Mouse (Mus musculus) G1E (cell line): ENCODE measurements around the gene Adora2b. TPM values are rescaled to one million over a fixed set of nuclear protein-coding genes. Genes with fewer than 3 reads are reported as not detected.

ENCODE experiments used
- ATAC-seq: 2 replicates; pipeline ENCODE4 v1.8.0; 2016; ENCODE audit warnings: mild to moderate bottlenecking; ENCODE audit not compliant: insufficient number of reproducible peaks, poor library complexity, low FRiP score, severe bottlenecking; ENCODE audit errors: extremely low read depth
- DNase-seq: peaks from one replicate; pipeline ENCODE4 v3.0.0; 2012; ENCODE audit warnings: low spot score
- H3K27me3 ChIP-seq: 2 replicates; pipeline ENCODE4 v1.6.1; 2012; ENCODE audit warnings: mild to moderate bottlenecking, low read length, inconsistent platforms; ENCODE audit not compliant: insufficient read depth
- H3K36me3 ChIP-seq: replicated peaks from 2 replicates; pipeline ENCODE3; 2012; ENCODE audit warnings: mild to moderate bottlenecking, inconsistent platforms
- H3K4me1 ChIP-seq: 2 replicates; pipeline ENCODE4 v1.6.1; 2012; ENCODE audit warnings: low read depth, low read length, inconsistent platforms, mixed read lengths; ENCODE audit not compliant: insufficient read depth
- H3K4me3 ChIP-seq: 2 replicates; pipeline ENCODE4 v1.5.1; 2012; ENCODE audit warnings: low read depth, mild to moderate bottlenecking, inconsistent platforms, low read length, moderate library complexity, mixed read lengths
- H3K9me3 ChIP-seq: replicated peaks from 2 replicates; pipeline ENCODE4 v1.6.1; 2012; ENCODE audit warnings: inconsistent platforms
- CTCF ChIP-seq: IDR thresholded peaks from 2 replicates; pipeline ENCODE4 v1.5.1; 2012; ENCODE audit warnings: low read depth, low read length, inconsistent platforms, mixed read lengths
- GATA1 ChIP-seq: IDR thresholded peaks from 2 replicates; pipeline ENCODE4 v1.6.1; 2012; ENCODE audit warnings: borderline replicate concordance, low read length, inconsistent platforms, mixed read lengths
- GATA2 ChIP-seq: IDR thresholded peaks from 2 replicates; pipeline ENCODE4 v1.6.1; 2012; ENCODE audit warnings: low read depth, low read length, inconsistent platforms, borderline replicate concordance
- POLR2AphosphoS5 ChIP-seq: IDR thresholded peaks from 2 replicates; pipeline ENCODE4 v1.6.1; 2012; ENCODE audit warnings: low read depth, low read length, inconsistent platforms; ENCODE audit not compliant: insufficient replicate concordance
- TAL1 ChIP-seq: conservative IDR thresholded peaks from 2 replicates; pipeline ENCODE4 v1.6.1; 2012; ENCODE audit warnings: low read depth, low read length, inconsistent platforms, mixed read lengths
- polyA plus RNA-seq: library from polyadenylated mRNA; stranded (reverse); fragments of >175 nt; gene quantifications from 2 replicates; pipeline ENCODE4 v1.2.3, GENCODE M21; 2012
- total RNA-seq, 2 experiments: library from RNA; stranded (forward) in 1 of 2; stranded (reverse) in 1 of 2; fragments of 200-1000 nt in 1 of 2; fragments of >200 nt in 1 of 2; fragmentation: Nextera tagmentation in 1 of 2; gene quantifications; 2 replicates each; pipeline ENCODE4 v1.2.3; 2014 to 2017

The Adora2b gene
- total and polyA plus RNA-seq, 3 experiments, result 0.04 to 0.16 TPM; not detected in 1

- H3K36me3 ChIP-seq, result peaks cover 63% of the 10 kb centered on the region
- DNase-seq, result no peak
These were observed 36.2 kb downstream of the Adora2b start for GRCm38 (mm10) chr11:62285020-62285419.

GRCm38 (mm10) chr11:62287700-62288099, 38.9 kb downstream of the Adora2b start:
- ATAC-seq (no peak), DNase-seq (no peak)
- Histone ChIP-seq H3K4me1 (peaks cover 1% of the 10 kb centered on the region), H3K27me3 (no peaks in the 10 kb centered on the region), H3K36me3 (peaks cover 76% of the 10 kb centered on the region), H3K4me3 (no peak overlapping the region), H3K9me3 (no peaks in the 10 kb centered on the region)
- TF ChIP-seq CTCF (no peak), POLR2AphosphoS5 (no peak), TAL1 (no peak), GATA2 (no peak), GATA1 (no peak)

More at GRCm38 (mm10) chr11:62285020-62285419, 36.2 kb downstream of the Adora2b start:
- no peak for ATAC-seq
- Histone ChIP-seq H3K9me3 (no peaks in the 10 kb centered on the region), H3K4me3 (no peak overlapping the region), H3K27me3 (no peaks in the 10 kb centered on the region), H3K4me1 (peaks cover 17% of the 10 kb centered on the region)
- TF ChIP-seq GATA1, result no peak
- no peak for TF ChIP-seq POLR2AphosphoS5
- TF ChIP-seq CTCF, result no peak
- TF ChIP-seq GATA2, result no peak
- TF ChIP-seq TAL1, result no peak

GRCm38 (mm10) chr11:62294121-62294520, 45.3 kb downstream of the Adora2b start:
- TF ChIP-seq CTCF (no peak), GATA2 (no peak), POLR2AphosphoS5 (no peak), TAL1 (no peak), GATA1 (no peak)

GRCm38 (mm10) chr11:62298883-62299282, 50.1 kb downstream of the Adora2b start:
- H3K27me3 ChIP-seq, result no peaks in the 10 kb centered on the region
- peaks cover 62% of the 10 kb centered on the region for H3K36me3 ChIP-seq
- H3K4me1 ChIP-seq, result no peaks in the 10 kb centered on the region; the same call in 1 of the 2 replicates
- H3K4me3 ChIP-seq, result no peak overlapping the region
- TF ChIP-seq TAL1 (no peak), GATA1 (no peak), CTCF (no peak), POLR2AphosphoS5 (no peak), GATA2 (no peak)
- no peak for ATAC-seq
- no peaks in the 10 kb centered on the region for H3K9me3 ChIP-seq
- DNase-seq, result no peak

More at GRCm38 (mm10) chr11:62294121-62294520, 45.3 kb downstream of the Adora2b start:
- peaks cover 73% of the 10 kb centered on the region for H3K36me3 ChIP-seq
- no peaks in the 10 kb centered on the region for H3K9me3 ChIP-seq
- ATAC-seq (no peak), DNase-seq (no peak)
- no peaks in the 10 kb centered on the region; the same call in 1 of the 2 replicates for H3K4me1 ChIP-seq
- no peaks in the 10 kb centered on the region for H3K27me3 ChIP-seq
- H3K4me3 ChIP-seq, result no peak overlapping the region

GRCm38 (mm10) chr11:62305866-62306265, 57.1 kb downstream of the Adora2b start:
- no peak for ATAC-seq
- H3K4me3 ChIP-seq, result no peak overlapping the region
- no peak for DNase-seq
- peaks cover 66% of the 10 kb centered on the region for H3K36me3 ChIP-seq
- no peaks in the 10 kb centered on the region for H3K4me1 ChIP-seq
- no peaks in the 10 kb centered on the region for H3K27me3 ChIP-seq
- H3K9me3 ChIP-seq, result no peaks in the 10 kb centered on the region
- no peak for TF ChIP-seq CTCF
- TF ChIP-seq POLR2AphosphoS5, result no peak
- no peak for TF ChIP-seq TAL1
- no peak for TF ChIP-seq GATA1
- no peak for TF ChIP-seq GATA2

GRCm38 (mm10) chr11:62309296-62309695, 60.5 kb downstream of the Adora2b start:
- no peak for TF ChIP-seq GATA2
- no peak for TF ChIP-seq TAL1
- H3K4me3 ChIP-seq, result no peak overlapping the region
- no peaks in the 10 kb centered on the region for H3K9me3 ChIP-seq
- H3K4me1 ChIP-seq, result no peaks in the 10 kb centered on the region
- no peak for ATAC-seq
- peaks cover 71% of the 10 kb centered on the region for H3K36me3 ChIP-seq
- DNase-seq, result no peak
- H3K27me3 ChIP-seq, result no peaks in the 10 kb centered on the region

GRCm38 (mm10) chr11:62314984-62315383, 66.2 kb downstream of the Adora2b start:
- Histone ChIP-seq H3K9me3 (no peaks in the 10 kb centered on the region), H3K36me3 (peaks cover 76% of the 10 kb centered on the region), H3K4me1 (no peaks in the 10 kb centered on the region), H3K27me3 (no peaks in the 10 kb centered on the region), H3K4me3 (no peak overlapping the region)
- TF ChIP-seq GATA1 (no peak), POLR2AphosphoS5 (no peak), GATA2 (no peak), CTCF (no peak), TAL1 (no peak)
- ATAC-seq, result no peak
- no peak for DNase-seq

Other genes with a start within 250 kb of the Adora2b start
- 12.8 and 13.8 TPM in 2 replicates for gene Zswim7, start 32.4 kb downstream of the Adora2b start, total RNA-seq (2014; fragmentation: Nextera tagmentation)
- gene Zswim7, start 32.4 kb downstream of the Adora2b start, total RNA-seq (2017), result 15.3 and 21.5 TPM in 2 replicates
- gene Zswim7, start 32.4 kb downstream of the Adora2b start, polyA plus RNA-seq, result 3.4 and 4.5 TPM in 2 replicates
- gene Ttc19, start 32.5 kb downstream of the Adora2b start, total RNA-seq (2014; fragmentation: Nextera tagmentation), result 33.2 and 33.9 TPM in 2 replicates
- gene Ttc19, start 32.5 kb downstream of the Adora2b start, total RNA-seq (2017), result 16.0 and 16.2 TPM in 2 replicates
- 4.2 and 6.2 TPM in 2 replicates for gene Ttc19, start 32.5 kb downstream of the Adora2b start, polyA plus RNA-seq
- gene Pigl, start 209.5 kb downstream of the Adora2b start, total RNA-seq (2014; fragmentation: Nextera tagmentation), result 32.9 TPM in 2 replicates
- 4.8 and 5.3 TPM in 2 replicates for gene Pigl, start 209.5 kb downstream of the Adora2b start, total RNA-seq (2017)
- gene Pigl, start 209.5 kb downstream of the Adora2b start, polyA plus RNA-seq, result 2.8 and 2.9 TPM in 2 replicates
- 629 and 697 TPM in 2 replicates for gene Ncor1, start 209.6 kb downstream of the Adora2b start, total RNA-seq (2014; fragmentation: Nextera tagmentation)
- 167 and 214 TPM in 2 replicates for gene Ncor1, start 209.6 kb downstream of the Adora2b start, total RNA-seq (2017)
- 69.9 and 77.2 TPM in 2 replicates for gene Ncor1, start 209.6 kb downstream of the Adora2b start, polyA plus RNA-seq